Mouse (Mus musculus): Measurements from ENCODE around the gene Fxyd3. TPM values are rescaled to one million over a fixed set of nuclear protein-coding genes. Genes with fewer than 3 reads are reported as not detected.

Fxyd3 gene
- total and polyA plus RNA-seq, 3 experiments = not detected

GRCm38 (mm10) chr7:31052636-31053434 is 23.7 kb downstream of the Fxyd3 start:
- no peaks in the 10 kb centered on the region; a peak in 1 of 4 replicates for H3K4me1 ChIP-seq (ENCODE audit: control insufficient read depth in 1 of 2, insufficient read depth in 2 of 2, low read length in 2 of 2)
- no peak overlapping the region for H3K4me3 ChIP-seq (ENCODE audit: control insufficient read depth in 1 of 2, insufficient read depth in 1 of 2, low read depth in 2 of 2, low read length in 2 of 2)
- no peaks in the 10 kb centered on the region for H3K79me2 ChIP-seq (ENCODE audit: control insufficient read depth, insufficient read depth, low read length, poor library complexity)
- no peaks in the 10 kb centered on the region; a peak in 1 of 4 replicates for H3K27me3 ChIP-seq (ENCODE audit: control insufficient read depth in 1 of 2, insufficient read depth in 2 of 2, low read length in 2 of 2)
- H3K27ac ChIP-seq (ENCODE audit: control insufficient read depth, low read depth, low read length) = no peak overlapping the region
- H3K36me3 ChIP-seq (ENCODE audit: control insufficient read depth in 1 of 2, insufficient read depth in 2 of 2, low read length in 2 of 2) = no peaks in the 10 kb centered on the region
- TF ChIP-seq NRF1 (IDR thresholded peaks at IDR 0.05; ENCODE audit: insufficient read depth, low read depth, low read length, poor library complexity, severe bottlenecking) (no peak), ZNF384 (IDR thresholded peaks at IDR 0.05; ENCODE audit: low read depth, low read length) (no peak), KAT2A (conservative IDR thresholded peaks at IDR 0.05; ENCODE audit: low read depth, low read length) (no peak), MAX (IDR thresholded peaks at IDR 0.05; ENCODE audit: low read length) (no peak)
- no peaks in the 10 kb centered on the region for H3K9me3 ChIP-seq (replicated peaks; ENCODE audit: insufficient read depth, low read length)
- peak; percentile 19 for DNase-seq (ENCODE audit: low read depth, low spot score)
- no peak overlapping the region for H3K9ac ChIP-seq (ENCODE audit: control insufficient read depth, low read depth, low read length, poor library complexity, severe bottlenecking)

- Histone ChIP-seq H3K27me3 (ENCODE audit: control insufficient read depth in 1 of 2, insufficient read depth in 2 of 2, low read length in 2 of 2) (no peaks in the 10 kb centered on the region; a peak in 1 of 4 replicates), H3K27ac (ENCODE audit: control insufficient read depth, low read depth, low read length) (no peak overlapping the region), H3K9me3 (replicated peaks; ENCODE audit: insufficient read depth, low read length) (no peaks in the 10 kb centered on the region), H3K79me2 (ENCODE audit: control insufficient read depth, insufficient read depth, low read length, poor library complexity) (no peaks in the 10 kb centered on the region), H3K4me3 (ENCODE audit: control insufficient read depth in 1 of 2, insufficient read depth in 1 of 2, low read depth in 2 of 2, low read length in 2 of 2) (no peak overlapping the region), H3K36me3 (ENCODE audit: control insufficient read depth in 1 of 2, insufficient read depth in 2 of 2, low read length in 2 of 2) (no peaks in the 10 kb centered on the region), H3K9ac (ENCODE audit: control insufficient read depth, low read depth, low read length, poor library complexity, severe bottlenecking) (no peak overlapping the region), H3K4me1 (ENCODE audit: control insufficient read depth in 1 of 2, insufficient read depth in 2 of 2, low read length in 2 of 2) (no peaks in the 10 kb centered on the region; a peak in 1 of 4 replicates)
- TF ChIP-seq CTCF (IDR thresholded peaks at IDR 0.05 in 2 of 3, conservative IDR thresholded peaks at IDR 0.05 in 1 of 3; ENCODE audit: control insufficient read depth in 1 of 3, insufficient read depth in 1 of 3, low read depth in 2 of 3, low read length in 3 of 3, poor library complexity in 1 of 3, severe bottlenecking in 1 of 3) = no peak
- no peak for TF ChIP-seq MEF2A (IDR thresholded peaks at IDR 0.05; ENCODE audit: extremely low read depth, insufficient replicate concordance, low read depth, low read length, poor library complexity, severe bottlenecking)
- no peak for TF ChIP-seq JUND (IDR thresholded peaks at IDR 0.05; ENCODE audit: low read depth, low read length)
- no peak for TF ChIP-seq POLR2A (IDR thresholded peaks at IDR 0.05; ENCODE audit: control insufficient read depth in 1 of 2, insufficient read depth in 1 of 2, low read depth in 1 of 2, low read length in 2 of 2, poor library complexity in 1 of 2)
- TF ChIP-seq ETS1 (IDR thresholded peaks at IDR 0.05; ENCODE audit: low read depth, low read length) = no peak
- no peak for TF ChIP-seq RCOR1 (IDR thresholded peaks at IDR 0.05; ENCODE audit: low read depth, low read length)
- no peak for TF ChIP-seq MYB (IDR thresholded peaks at IDR 0.05; ENCODE audit: low read depth, low read length)
- DNase-seq (ENCODE audit: low read depth, low spot score) = no peak
These were observed 24.3 kb downstream of the Fxyd3 start for GRCm38 (mm10) chr7:31052251-31052635.

- no peak for TF ChIP-seq ZKSCAN1 (IDR thresholded peaks at IDR 0.05; ENCODE audit: low read depth, low read length)
- TF ChIP-seq MAX (IDR thresholded peaks at IDR 0.05; ENCODE audit: low read length) = no peak
- TF ChIP-seq NELFE (IDR thresholded peaks at IDR 0.05; ENCODE audit: low read depth, low read length) = no peak
- no peak for TF ChIP-seq GATA1 (IDR thresholded peaks at IDR 0.05; ENCODE audit: low read depth, low read length)
- TF ChIP-seq ELF1 (IDR thresholded peaks at IDR 0.05; ENCODE audit: low read depth, low read length) = no peak
- no peak for TF ChIP-seq KAT2A (conservative IDR thresholded peaks at IDR 0.05; ENCODE audit: low read depth, low read length)
- TF ChIP-seq GABPA (IDR thresholded peaks at IDR 0.05; ENCODE audit: low read depth, low read length) = no peak
- no peak for TF ChIP-seq POLR2AphosphoS2 (IDR thresholded peaks at IDR 0.05; ENCODE audit: low read length)
- no peak for TF ChIP-seq JUND (IDR thresholded peaks at IDR 0.05; ENCODE audit: low read depth, low read length)
- TF ChIP-seq CTCF (IDR thresholded peaks at IDR 0.05 in 2 of 3, conservative IDR thresholded peaks at IDR 0.05 in 1 of 3; ENCODE audit: control insufficient read depth in 1 of 3, insufficient read depth in 1 of 3, low read depth in 2 of 3, low read length in 3 of 3, poor library complexity in 1 of 3, severe bottlenecking in 1 of 3) = no peak
- Histone ChIP-seq H3K4me1 (ENCODE audit: control insufficient read depth in 1 of 2, insufficient read depth in 2 of 2, low read length in 2 of 2) (no peaks in the 10 kb centered on the region; a peak in 1 of 4 replicates), H3K9me3 (replicated peaks; ENCODE audit: insufficient read depth, low read length) (no peaks in the 10 kb centered on the region), H3K36me3 (ENCODE audit: control insufficient read depth in 1 of 2, insufficient read depth in 2 of 2, low read length in 2 of 2) (no peaks in the 10 kb centered on the region), H3K9ac (ENCODE audit: control insufficient read depth, low read depth, low read length, poor library complexity, severe bottlenecking) (no peak within 1 kb of the TSS), H3K27me3 (ENCODE audit: control insufficient read depth in 1 of 2, insufficient read depth in 2 of 2, low read length in 2 of 2) (no peaks in the 10 kb centered on the region; a peak in 1 of 4 replicates), H3K4me3 (ENCODE audit: control insufficient read depth in 1 of 2, insufficient read depth in 1 of 2, low read depth in 2 of 2, low read length in 2 of 2) (no peak within 1 kb of the TSS), H3K79me2 (ENCODE audit: control insufficient read depth, insufficient read depth, low read length, poor library complexity) (no peaks in the 10 kb centered on the region), H3K27ac (ENCODE audit: control insufficient read depth, low read depth, low read length) (no peak within 1 kb of the TSS)
- DNase-seq (ENCODE audit: low read depth, low spot score) = no peak
These were observed 25.0 kb downstream of the Fxyd3 start, which contains the start of gene Fxyd7 for GRCm38 (mm10) chr7:31051321-31052021. Gene Fxyd7 (minus strand): TSS chr7:31051467.

All from MEL (cell line).